Mouse (Mus musculus): Measurements from ENCODE around the gene Noct.
"Not testable (repeated sequence)": the region's sequence is repeated elsewhere in the genome, so short reads cannot be mapped to it uniquely, and the experiment has no call there.

Gene Noct

DNA sequence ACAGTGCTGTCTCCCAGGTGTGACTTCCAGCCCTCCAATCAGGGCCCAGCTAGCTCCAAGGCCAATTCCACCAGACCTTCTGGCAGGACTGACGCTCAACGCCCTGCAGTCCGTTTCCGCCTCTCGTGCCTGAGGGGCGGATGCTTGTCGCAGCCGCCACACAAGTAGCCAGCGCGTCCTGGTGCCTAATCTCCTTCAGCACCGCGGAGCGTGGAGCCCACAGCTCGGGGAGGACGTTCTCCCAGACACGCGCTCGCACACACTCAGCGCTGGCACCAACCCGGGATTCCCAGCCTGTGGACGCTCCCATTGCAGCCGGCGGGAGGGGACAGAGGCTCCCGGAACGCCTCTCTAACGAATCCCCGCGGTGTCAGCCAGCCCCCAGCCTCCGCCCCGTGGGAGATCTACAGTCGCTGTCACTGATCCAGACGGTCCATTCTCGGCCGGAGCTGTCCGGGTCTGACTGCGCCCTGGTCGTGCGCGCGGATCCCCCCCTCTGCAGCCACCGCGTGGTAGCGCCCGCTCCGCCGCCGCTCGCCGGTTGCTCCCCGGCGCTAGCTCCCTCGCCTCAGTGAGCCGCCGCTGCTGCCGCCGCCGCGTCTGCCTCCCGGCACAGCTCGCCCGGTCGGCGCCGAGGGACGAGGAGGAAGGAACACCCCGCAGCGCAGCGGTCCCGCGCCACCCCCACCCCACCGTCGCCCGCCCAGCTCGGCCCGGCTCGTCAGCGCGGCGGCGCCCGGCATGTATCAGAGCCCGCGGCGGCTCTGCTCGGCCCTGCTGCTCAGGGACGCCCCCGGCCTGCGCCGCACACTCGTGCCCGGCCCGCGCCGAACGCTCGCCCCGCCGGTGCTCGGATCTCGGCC lies at the start of gene Noct:
Gene Noct, plus strand, starts transcription at position 85 of the 863 bp plus-strand sequence.
- peak; percentile 93 for DNase-seq (ENCODE audit: low read depth, low spot score)

DNA sequence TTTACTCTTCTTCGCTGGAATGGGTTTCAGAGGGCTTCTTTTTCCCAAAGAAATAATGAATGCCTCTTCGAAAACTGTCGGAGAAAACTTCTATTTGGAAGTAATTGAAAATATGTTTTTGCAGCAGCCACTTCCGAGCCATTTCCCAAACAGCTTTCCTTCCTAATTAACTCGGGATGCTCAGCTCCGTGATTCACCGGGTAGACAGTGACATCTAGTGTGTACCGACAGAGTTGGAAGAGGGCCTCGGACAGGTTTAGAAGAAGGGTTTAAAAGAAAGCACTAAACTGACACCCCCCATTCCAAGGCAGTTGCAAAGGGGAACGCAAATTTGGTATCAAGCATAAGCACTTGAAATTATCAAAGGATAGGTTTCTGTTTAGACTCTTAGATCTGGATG lies 46.1 kb upstream of the Noct start:
- peak; percentile 43 for DNase-seq (ENCODE audit: low read depth, low spot score)

DNA sequence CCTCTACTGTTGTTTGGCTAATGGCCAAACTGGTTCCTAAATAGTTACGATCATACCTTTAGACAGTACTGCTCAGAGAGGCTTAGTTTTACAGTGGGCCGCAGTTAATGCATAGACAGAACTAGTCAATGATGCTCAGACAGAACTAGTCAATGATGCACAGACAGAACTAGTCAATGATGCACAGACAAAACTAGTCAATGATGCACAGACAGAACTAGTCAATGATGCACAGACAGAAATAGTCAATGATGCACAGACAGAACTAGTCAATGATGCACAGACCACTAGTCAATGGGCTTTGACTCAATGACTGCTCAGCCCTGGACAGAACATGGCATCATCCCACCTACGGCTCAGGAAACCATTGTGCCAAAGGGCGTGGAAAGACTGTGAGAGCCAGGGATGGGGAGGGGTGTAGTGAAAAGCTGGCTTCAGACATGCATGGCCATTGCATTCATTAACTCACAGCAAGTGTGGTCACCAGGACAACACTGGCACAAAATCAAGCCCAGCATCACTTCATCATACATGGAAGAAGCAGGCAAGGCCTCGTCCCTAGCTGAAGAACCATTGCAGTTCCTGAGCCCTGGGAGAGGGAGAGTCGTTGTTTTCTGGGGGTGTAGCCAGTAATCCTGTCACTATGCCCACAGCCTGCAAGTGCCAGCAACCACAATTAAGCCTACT lies 44.6 kb upstream of the Noct start:
- DNase-seq (ENCODE audit: low read depth, low spot score), result peak; percentile 50

DNA sequence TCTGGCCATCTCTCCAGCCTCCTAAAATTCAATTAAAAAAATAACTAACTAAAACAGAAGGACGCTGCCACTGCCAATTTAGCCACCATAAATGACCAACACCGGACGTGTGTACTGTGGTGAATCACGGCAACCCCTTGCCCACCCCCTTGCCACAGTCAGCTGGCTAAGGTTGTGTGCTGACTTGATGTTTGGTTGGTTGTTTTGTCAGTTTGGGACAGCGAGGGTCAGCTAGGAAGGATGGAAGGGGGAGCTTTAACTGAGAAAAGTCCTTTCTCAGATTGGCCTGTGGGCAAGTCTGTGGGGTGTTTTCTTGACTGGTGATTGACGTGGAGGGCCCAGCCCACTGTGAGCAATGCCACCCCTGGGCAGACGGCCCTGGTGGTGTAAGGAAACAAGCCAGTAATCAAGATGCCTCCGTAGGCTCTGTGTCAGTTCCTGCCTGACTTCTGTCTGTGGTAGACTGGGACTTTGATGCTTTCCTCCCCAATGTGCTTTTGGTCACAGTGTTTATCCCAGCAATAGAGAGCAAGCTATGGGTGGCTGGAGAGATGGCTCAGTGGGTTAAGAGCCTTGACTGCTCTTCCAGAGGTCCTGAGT lies 43.8 kb upstream of the Noct start:
- DNase-seq (ENCODE audit: low read depth, low spot score), result no peak

DNA sequence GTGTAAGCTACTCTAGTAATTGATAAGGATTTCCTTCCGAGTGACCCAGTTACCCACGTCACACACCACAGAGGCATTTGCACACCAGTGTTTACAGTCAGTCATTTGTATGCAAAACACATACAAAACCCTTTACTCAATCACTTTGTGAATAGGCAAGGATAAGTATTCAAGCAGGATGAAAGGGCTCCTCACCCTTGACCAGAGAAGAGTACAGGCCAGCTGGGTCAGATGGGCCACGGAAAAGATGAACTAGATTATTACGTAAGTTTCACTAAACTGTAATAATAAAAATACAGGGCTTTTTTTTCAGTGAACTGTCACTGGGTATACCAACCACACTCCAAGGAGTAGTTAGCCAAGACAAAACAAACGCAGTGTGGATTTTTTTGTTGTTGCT lies 41.8 kb upstream of the Noct start:
- DNase-seq (ENCODE audit: low read depth, low spot score), result peak; percentile 25

DNA sequence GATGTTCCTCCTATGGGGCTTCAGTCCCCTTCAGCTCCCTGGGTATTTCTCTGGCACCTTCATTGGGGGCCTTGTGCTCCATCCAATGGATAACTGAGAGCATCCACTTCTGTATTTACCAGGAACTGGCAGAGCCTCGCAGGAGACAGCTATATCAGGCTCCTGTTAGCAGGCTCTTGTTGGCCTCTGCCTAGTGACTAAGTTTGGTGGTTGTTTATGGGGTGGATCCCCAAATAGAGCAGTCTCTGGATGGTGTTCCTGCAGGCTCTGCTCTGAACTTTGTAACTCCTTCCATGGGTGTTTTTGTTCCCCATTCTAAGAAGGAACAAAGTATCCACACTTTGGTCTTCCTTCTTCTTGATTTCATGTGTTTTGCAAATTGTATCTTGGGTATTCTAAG lies 40.7 kb upstream of the Noct start:
- DNase-seq (ENCODE audit: low read depth, low spot score), result not testable (repeated sequence)

DNA sequence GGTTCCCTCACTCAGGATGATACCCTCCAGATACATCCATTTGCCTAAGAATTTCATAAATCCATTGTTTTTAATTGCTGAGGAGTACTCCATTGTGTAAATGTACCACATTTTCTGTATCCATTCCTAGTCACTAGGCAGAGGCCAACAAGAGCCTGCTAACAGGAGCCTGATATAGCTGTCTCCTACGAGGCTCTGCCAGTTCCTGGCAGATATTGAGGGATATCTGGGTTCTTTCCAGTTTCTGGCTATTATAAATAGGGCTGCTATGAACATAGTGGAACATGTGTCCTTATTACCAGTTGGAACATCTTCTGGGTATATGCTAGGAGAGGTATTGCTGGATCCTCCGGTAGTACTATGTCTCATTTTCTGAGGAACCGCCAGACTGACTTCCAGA lies 40.3 kb upstream of the Noct start:
- DNase-seq (ENCODE audit: low read depth, low spot score), result not testable (repeated sequence)

DNA sequence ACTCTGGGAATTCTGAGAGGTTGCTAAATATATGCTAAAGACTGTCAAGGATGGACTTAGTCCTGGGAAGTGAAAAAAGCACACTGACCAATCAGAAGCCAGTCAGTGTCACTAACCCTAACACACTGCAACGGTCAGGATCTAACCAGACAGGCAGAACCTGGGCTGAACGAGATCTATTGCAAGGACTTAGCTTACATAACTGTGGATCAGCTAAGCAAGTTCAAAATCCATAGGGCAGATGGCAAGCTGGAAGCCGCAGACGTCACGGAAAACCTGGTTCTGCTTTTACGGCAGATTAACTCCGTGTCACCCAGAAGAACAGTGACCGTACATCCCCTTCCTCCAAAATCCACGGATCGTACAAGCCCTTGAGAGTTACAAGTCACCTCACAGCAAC lies 39.5 kb upstream of the Noct start:
- no peak for DNase-seq (ENCODE audit: low read depth, low spot score)

DNA sequence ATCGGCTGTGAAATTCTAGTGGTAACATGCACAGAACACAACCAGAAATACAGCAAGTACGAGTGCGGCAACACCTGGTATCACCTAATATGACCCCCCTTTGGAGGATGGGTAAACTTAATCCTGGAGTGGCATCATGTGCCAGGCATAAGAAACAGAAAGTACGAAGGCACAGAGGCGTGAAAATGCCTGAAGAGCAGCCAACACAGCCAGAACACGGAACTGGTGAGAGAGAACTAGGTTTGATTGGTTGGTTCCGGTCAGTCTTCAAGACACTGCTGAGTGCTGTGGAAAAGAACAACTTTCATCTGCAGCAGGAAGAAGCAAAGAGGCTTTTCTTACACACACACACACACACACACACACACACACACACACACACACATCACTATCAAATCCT lies 38.8 kb upstream of the Noct start:
- no peak for DNase-seq (ENCODE audit: low read depth, low spot score)

DNA sequence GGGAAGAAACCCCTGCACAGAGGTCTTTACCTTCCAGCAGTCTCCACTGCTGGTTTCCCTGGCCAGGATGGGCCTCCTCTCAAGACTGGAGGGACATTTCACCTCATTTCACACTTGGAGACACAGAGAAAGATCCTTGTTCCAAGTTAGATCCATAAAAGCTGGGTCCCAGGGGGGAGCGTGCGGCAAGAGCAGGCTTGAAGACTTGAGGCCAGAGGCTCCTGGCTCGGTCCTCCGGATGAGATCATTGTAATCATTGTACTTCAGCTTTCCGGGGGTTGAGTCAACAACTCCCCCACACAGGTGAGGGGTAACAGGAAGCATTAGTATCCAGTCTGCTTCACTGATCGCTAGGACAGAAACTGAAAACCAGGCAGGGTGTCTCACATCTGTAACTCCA lies 30.2 kb upstream of the Noct start:
- DNase-seq (ENCODE audit: low read depth, low spot score), result no peak

DNA sequence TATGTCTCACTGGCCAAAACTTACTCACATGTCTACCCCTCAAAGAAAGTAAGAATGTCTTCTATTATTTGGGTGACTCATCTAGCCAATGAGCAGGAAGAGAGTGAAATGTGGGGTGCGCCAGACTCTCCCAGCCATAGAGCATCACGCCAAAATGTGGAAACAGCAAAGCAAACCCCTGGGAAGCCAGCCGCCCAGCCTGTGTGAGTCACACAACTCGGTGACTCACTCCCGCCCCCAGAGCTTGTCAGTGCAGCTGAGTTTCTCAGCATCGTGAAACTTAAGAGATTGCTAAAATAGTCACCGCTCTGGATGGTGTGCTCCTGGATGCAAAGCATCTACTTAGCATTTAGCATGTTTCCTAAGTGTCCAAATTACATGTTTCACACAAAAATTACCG lies 28.9 kb upstream of the Noct start:
- DNase-seq (ENCODE audit: low read depth, low spot score), result no peak

DNA sequence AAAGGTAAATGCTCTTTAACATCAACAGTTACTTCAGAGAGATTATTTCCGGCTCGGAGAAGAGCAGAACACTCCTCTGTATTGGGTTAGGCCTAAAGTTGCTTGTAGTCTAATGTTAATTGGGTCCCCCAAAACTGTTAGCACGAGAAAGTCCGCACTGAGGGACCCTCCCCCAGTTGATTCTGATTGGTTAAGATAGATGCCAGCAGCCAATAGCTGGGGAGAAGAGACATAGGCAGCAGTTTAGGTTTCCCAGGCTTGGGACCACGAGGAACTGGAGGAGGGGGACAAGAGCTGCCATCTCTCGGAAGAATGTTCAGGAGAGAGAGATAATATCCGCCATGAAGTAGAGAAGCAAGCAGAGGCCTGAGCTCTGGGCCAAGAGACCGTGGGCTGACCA lies 28.5 kb upstream of the Noct start:
- DNase-seq (ENCODE audit: low read depth, low spot score), result peak; percentile 89

DNA sequence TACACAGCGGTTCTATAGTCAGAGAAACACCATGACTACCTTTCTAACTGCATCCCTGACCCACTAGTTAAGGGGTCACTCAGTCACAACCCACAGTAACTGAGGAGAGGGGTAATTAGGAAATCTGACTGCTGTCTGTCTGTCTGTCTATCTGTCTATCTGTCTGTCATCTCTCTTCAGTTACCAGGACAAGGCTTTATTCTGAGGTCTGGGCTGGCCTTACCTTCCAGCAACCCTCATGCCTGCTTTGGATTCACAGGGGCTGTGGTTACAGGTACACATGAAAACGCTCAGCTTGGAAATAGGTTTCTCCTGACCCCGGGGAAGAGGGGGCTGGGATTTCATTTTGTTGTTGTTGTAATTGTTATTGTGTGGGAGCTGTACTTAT lies 27.5 kb upstream of the Noct start:
- DNase-seq (ENCODE audit: low read depth, low spot score), result no peak

DNA sequence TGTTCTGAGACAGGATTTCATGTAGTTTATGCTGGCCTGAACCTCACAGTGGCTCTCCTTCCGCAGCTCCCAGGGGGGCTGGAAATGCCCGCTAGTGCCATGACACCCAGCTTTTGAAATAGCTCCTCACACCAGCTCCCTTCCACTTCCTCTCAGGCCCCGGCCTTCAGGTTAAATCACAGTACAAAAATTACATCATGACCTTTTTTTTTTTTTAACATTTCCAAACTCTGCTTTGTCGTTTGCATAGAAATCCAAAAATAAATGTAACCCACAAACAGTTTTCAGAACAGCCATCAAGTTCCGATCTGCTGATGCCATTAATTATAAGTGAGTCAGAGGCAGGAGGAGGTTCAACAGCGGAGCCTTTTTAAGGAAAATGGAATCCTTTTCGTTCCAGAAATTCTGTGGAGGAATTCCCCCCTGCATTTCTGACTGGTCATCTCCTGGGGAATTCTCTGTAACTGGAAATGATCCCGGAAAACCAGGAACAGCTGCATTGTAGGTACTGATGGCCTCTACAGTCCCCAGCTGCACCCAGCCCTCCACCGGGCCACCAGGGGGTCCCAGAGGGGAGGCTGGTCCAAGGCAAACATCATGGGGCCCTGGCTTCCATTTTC lies 27.0 kb upstream of the Noct start:
- DNase-seq (ENCODE audit: low read depth, low spot score), result no peak

DNA sequence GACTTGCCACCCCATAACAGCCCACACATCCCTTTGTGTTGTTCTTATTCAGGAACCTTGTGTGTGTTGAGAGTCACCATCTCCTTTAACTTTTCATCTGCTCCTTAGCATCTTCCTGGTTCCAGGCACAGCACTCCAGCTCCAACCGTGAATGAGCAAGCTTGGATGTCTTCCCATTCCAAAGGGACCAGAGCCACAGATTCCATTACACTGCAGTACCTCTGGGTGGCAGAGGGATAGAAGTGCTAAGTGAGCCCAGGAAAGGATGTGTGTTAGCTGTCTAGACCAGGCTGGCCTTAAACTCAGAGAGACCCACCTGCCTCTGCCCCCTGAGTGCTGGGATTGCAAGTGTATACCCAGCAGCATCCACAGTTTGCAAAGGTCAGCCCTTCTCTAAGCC lies 26.0 kb upstream of the Noct start:
- no peak for DNase-seq (ENCODE audit: low read depth, low spot score)

DNA sequence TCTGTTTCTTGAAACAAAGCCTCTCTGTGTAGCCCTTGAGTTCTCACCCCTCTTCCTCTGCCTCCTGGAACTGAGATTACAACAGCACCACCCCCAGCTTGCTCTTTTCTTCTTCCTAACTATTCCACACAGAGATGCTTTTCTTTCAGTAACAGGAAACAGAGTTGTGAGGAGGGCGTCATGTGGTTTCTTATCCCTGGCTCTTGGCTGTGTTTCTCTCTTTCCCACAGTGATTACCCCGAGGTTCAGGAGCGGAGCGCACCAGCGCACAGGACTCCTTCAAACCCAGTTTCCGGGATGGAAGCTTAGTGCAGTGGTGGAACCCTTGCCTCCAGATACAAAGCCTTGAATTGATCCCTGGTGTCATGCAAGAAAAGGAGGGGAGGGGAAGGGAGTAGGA lies 25.1 kb upstream of the Noct start:
- DNase-seq (ENCODE audit: low read depth, low spot score), result peak; percentile 84

DNA sequence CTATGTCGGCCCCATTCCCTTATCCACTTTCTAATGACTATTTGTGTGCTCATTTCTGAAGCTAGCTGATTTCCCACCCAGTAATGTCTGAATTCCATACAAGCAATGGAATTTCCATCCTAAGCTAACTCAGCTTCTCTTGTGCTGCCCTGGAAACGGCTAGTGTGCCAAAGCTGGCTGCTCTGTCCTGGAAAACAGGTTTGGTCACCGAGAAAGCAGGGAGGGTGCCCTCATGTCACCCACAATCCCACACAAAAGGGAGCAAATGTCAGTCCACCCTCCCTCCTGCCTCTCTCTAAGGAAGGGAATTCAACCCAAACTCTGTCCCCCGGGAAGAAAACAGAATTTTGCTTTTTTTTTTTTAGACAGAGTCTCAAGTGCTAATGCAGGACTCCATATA lies 23.9 kb upstream of the Noct start:
- DNase-seq (ENCODE audit: low read depth, low spot score), result no peak

DNA sequence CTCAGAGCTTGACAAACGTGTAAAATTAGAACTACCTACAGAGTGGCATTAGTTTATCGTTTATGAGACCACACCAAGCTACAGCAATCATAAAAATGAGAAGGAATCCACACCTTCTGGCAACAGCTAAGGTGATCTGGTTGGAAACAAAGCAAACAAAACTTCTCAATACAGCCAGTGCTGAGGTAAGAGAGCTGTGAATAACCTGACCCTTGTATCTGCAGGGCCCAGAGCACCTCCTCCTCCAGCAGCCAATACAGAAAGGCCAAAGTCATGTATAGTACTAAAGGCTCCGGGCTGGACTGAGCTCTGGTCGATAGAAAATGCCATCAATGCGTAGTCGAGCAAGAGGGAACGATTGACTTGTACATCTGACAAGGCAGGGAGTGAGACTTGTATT lies 23.4 kb upstream of the Noct start:
- DNase-seq (ENCODE audit: low read depth, low spot score), result no peak

DNA sequence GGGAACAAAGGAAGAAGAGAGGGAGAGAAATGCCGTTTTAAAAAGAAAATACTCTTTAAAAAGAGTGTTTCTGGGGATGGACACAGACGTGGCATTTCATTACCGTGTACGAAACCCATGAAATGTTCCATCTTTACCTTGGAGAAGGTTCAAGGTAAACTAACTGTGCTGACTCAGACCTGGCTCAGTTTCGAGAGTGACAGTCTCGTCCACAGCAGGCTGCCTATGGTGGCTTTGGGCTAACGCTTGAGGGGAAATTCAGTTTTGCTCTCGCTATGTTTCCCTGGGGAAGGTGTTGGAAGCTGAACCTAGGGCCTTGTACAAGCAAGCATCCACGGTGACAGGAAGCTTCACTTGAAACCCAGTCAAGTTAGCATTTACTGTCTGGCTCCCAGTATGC lies 22.3 kb upstream of the Noct start:
- DNase-seq (ENCODE audit: low read depth, low spot score), result no peak

DNA sequence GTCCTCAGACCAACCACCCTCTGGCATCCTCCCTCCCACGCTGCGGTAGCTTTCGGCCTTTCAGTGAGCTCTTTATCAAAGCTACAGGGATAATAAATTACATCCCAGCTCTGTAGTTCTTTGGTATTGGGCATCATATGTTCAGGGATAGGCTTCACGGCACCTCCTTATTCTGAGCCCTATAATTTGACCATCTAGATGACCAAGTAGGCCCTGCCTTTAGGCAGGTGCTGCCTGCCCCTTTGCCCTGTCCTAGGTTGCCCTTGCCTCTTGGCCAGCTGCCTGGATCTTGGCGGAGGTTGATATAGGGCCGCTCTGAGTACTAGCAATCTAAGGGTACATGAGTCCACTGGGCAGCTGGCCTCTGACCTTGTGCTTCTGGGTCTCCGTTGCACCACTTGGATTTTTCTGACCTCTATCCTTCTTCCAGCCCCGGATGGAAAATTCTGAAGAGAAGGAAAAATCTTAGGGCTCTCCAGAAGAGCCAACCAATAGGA lies 21.7 kb upstream of the Noct start:
- DNase-seq (ENCODE audit: low read depth, low spot score), result no peak

DNA sequence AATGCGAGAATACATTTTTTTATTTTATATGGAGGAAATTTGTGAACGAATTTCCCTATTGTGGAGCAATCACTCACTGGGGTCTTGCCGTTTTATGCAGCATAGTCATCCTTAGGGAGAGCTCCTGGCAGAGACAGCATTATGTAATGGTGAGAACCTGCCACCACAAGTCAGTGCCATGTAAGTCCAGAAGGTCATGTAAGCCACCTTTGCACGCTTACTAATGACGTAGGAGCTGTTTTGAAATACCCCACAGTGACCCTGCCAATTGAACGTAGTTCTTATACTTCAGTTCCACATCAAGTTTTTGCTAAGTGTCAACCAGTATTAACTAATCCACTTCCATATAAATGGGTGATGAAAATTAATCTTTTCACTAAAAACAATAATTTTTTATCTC lies 20.3 kb upstream of the Noct start:
- DNase-seq (ENCODE audit: low read depth, low spot score), result no peak

DNA sequence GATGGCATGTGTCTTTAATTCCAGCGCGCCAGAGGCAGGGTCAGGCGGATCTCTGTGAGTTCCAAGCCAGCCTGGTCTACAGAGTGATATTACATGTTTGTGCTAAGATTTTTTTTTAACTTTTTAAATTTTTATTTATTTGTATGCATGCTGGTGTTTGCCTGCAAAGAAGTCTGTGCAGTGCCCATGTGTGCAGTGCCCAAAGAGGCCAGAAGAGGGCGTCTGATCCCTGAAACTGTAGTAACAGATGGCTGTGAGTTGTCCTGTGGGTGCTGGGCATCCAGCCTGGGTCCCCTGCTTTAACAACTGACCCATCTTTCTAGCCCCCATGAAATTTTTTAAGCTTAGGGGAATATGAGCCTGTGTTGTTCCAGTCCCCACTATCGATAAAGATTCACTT lies 19.8 kb upstream of the Noct start:
- peak; percentile 72 for DNase-seq (ENCODE audit: low read depth, low spot score)

All from R1 (cell line).